Mouse (Mus musculus): ENCODE results near the gene Abhd11.

DNA sequence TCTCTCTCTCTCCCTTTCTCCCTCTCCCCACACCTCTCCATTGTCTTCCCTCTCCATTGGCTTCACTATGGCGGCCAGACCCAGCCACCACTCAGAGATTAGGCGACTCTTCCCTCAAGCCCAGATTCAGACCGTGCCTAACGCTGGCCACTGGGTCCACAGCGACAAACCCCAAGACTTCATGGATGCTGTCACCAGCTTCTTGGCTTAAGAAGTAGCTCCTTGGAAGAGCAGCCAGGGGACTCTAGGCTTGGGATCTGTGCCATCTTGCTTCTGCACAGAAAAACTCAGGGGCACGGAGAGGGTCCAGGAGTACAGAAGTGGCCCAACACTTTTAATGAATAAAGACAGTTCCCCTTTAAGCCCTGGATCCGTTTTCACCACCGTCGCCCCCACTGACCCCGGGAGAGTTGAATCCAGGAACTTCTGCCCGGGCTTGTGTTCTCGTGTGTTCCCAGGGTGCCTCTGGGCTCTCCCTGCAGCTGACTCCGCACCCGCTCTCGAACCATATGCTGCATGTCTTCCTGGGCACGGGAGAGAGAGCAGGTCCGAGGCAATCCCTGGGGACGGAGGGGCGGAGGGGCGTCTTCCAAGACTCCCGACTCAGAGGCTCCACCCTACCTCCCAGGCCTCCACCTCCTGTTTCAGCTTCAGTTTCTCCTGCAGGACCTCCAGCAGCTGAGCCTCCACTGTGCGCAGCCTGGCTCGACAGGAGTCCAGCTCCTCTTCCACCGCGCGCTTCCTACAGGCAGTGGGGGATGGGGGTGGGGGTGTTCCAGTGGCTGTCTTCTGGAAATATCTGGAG lies 3.1 kb downstream of the Abhd11 start:
- TF ChIP-seq CTCF (IDR thresholded peaks at IDR 0.05; ENCODE audit: low read depth, low read length) (no peak), TAL1 (conservative IDR thresholded peaks at IDR 0.05; ENCODE audit: low read depth, low read length) (no peak)
